Mouse (Mus musculus): ENCODE measurements around the gene Rbm38. TPM values are rescaled to one million over a fixed set of nuclear protein-coding genes. Genes with fewer than 3 reads are reported as not detected.

Gene Rbm38
- polyA plus RNA-seq, 1 experiment, result 219 TPM

DNA sequence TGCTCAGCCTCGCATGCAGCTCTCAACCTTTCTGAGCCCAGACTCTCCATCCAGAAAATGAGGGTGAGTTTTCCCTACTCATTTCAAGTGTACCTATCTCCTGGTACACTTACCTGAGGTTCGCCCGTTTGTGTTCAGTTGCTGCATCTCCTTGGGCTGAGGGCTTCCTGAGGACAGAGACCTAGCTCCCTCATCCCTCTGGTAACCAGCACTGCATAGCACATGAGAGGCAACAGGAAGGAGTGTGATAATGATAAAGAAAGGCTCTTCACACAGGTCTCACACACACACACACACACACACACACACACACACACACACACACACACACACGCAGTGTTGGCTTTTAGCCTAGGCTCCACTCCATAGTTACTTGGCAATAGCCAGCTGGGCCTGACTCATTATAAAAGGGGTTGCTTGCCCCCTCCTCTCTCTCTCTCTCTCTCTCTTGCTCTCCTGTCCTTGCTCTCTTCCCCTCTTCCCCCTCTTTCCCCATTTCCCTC, 42.1 kb upstream of the Rbm38 start:
- H3K4me3 ChIP-seq (replicated peaks; ENCODE audit: control insufficient read depth, low read depth, low read length), result no peak overlapping the region
- H3K27ac ChIP-seq (ENCODE audit: control insufficient read depth, insufficient read depth, low read depth, low read length, poor library complexity), result peak overlapping the region; percentile 68
- TF ChIP-seq POLR2A (IDR thresholded peaks at IDR 0.05; ENCODE audit: borderline replicate concordance, control insufficient read depth, low read depth, low read length) (no peak), CTCF (IDR thresholded peaks at IDR 0.05; ENCODE audit: control insufficient read depth, insufficient read depth, low read length) (no peak)
- peaks cover 1% of the 10 kb centered on the region; the same call in 1 of the 2 replicates for H3K4me1 ChIP-seq (ENCODE audit: control insufficient read depth, insufficient read depth, low read length)
- WGBS, result 33% methylated on average over 4 of the region's 4 CpGs

DNA sequence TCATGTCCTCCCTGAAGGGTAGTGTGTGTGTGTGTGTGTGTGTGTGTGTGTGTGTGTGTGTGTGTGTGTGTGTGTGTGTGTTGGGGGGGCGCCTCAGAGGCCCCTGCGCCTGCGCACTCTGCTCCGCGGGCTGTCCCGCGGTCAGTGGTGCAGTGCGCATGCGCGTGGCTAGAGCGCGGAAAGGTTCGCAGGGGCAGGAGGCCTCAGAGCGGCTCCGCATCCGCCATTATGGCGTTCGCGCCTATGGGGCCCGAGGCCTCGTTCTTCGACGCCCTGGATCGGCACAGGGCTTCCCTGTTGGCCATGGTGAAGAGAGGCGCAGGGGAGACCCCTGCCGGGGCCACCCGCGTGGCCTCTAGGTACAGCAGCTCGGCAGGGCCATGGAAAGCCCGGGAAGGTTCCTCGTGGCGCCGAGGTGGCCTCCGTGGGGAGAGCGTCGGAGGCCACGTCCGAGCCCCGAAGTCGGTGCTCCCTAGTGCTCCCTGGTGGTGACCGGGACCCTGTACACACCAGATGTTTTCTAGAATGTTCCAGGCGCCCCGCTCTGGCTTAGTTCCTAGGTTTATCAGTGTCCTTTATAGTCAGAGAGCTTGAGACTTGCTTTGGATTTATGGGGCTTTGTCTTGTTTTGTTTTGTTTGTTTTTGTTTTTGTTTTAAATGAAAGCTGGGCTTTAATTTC, 40.5 kb upstream of the Rbm38 start:
- no peak overlapping the region for H3K4me3 ChIP-seq (replicated peaks; ENCODE audit: control insufficient read depth, low read depth, low read length)
- no peak for TF ChIP-seq CTCF (IDR thresholded peaks at IDR 0.05; ENCODE audit: control insufficient read depth, insufficient read depth, low read length)
- TF ChIP-seq POLR2A (IDR thresholded peaks at IDR 0.05; ENCODE audit: borderline replicate concordance, control insufficient read depth, low read depth, low read length), result no peak
- WGBS, result 93% methylated on average over 41 of the region's 43 CpGs
- H3K4me1 ChIP-seq (ENCODE audit: control insufficient read depth, insufficient read depth, low read length), result peaks cover 1% of the 10 kb centered on the region; the same call in 1 of the 2 replicates
- H3K27ac ChIP-seq (ENCODE audit: control insufficient read depth, insufficient read depth, low read depth, low read length, poor library complexity), result no peak overlapping the region

DNA sequence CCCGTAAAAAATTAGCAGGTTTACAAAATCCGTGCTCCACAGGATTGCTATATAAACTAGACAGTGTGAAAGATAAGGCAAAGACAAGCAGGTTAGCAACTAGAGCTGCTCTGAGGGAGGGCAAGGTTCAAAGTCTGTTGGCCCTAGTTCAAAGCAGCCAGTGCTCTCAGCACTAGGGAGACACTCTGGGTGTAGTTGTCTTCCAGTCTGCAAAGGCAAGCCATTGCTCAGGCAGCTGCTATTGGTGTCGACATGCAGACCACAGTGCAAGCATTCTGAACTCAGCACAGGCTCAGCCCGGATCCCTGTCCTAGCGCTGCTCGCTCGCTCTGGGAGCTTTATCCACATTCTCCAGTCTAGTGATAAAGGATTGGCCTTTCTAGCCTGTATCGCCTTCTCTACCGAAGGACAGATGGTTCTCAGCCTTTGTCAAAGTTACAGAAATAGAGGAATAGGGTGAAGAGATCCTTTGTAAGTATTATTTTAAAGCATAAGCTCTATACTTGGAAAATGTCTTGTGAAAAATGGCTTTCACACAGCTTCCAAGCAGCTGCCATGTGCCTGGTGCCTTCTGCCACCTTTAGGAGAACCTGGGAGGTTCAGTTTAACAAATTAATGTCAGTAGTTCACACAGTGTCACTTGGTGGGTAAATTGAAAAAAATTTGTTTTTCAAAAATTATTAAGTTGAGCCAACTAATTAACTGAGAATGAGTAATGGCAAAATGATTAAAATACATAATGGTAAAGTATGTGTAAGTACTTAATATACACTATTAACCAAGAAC, 37.3 kb upstream of the Rbm38 start:
- 87% methylated on average over 9 of the region's 9 CpGs for WGBS
- TF ChIP-seq POLR2A (IDR thresholded peaks at IDR 0.05; ENCODE audit: borderline replicate concordance, control insufficient read depth, low read depth, low read length) (no peak), CTCF (IDR thresholded peaks at IDR 0.05; ENCODE audit: control insufficient read depth, insufficient read depth, low read length) (no peak)

DNA sequence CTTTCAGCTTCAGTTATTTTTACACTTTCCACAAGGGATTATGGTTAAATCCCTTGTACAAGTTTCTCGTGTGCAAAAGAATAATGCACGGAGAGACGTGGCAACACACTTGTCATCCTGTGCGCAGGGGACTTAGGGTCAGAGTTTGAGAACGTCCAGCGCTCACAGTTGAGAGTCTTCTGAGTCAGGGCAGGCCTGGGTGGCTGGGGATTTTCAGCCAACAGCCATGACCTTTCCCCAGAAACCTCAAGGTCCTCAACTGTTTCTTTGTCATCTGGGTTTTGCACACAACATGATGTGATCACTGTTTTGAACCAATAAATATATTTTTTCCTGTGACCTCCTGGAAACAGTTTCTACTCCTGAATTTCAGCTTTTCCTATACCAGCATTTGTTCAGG, 30.1 kb upstream of the Rbm38 start:
- TF ChIP-seq POLR2A (IDR thresholded peaks at IDR 0.05; ENCODE audit: borderline replicate concordance, control insufficient read depth, low read depth, low read length), result no peak
- TF ChIP-seq CTCF (IDR thresholded peaks at IDR 0.05; ENCODE audit: control insufficient read depth, insufficient read depth, low read length), result no peak
- no peak overlapping the region for H3K4me3 ChIP-seq (replicated peaks; ENCODE audit: control insufficient read depth, low read depth, low read length)
- no peak overlapping the region for H3K27ac ChIP-seq (ENCODE audit: control insufficient read depth, insufficient read depth, low read depth, low read length, poor library complexity)
- 87% methylated on average over 6 of the region's 6 CpGs for WGBS
- H3K4me1 ChIP-seq (ENCODE audit: control insufficient read depth, insufficient read depth, low read length), result no peaks in the 10 kb centered on the region

More for the DNA sequence above, 37.3 kb upstream of the Rbm38 start:
- no peak overlapping the region for H3K27ac ChIP-seq (ENCODE audit: control insufficient read depth, insufficient read depth, low read depth, low read length, poor library complexity)
- H3K4me3 ChIP-seq (replicated peaks; ENCODE audit: control insufficient read depth, low read depth, low read length), result no peak overlapping the region
- H3K4me1 ChIP-seq (ENCODE audit: control insufficient read depth, insufficient read depth, low read length), result peaks cover 1% of the 10 kb centered on the region; the same call in 1 of the 2 replicates

DNA sequence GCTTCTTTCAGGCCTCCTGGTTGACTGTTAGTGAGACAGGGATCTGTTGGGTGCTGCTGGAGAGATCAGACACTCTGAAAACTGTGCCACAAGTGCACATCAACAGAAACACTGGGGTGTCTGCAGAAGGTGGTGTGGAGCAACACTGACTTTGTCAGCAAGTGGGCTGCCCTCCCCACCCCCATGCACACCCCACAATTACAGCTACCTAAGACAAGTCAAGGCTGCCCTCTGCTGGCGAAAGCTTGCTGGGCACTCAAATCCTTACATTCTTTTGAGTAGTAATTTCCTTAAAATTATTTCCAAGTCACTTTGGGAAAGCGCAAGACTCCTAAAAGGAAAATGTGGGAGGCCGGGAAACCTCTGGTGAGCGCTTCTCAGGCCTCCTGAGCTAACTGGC, 24.1 kb upstream of the Rbm38 start:
- no peak overlapping the region for H3K27ac ChIP-seq (ENCODE audit: control insufficient read depth, insufficient read depth, low read depth, low read length, poor library complexity)
- TF ChIP-seq CTCF (IDR thresholded peaks at IDR 0.05; ENCODE audit: control insufficient read depth, insufficient read depth, low read length), result peak; percentile 76
- TF ChIP-seq POLR2A (IDR thresholded peaks at IDR 0.05; ENCODE audit: borderline replicate concordance, control insufficient read depth, low read depth, low read length), result no peak
- H3K4me1 ChIP-seq (ENCODE audit: control insufficient read depth, insufficient read depth, low read length), result peaks cover 3% of the 10 kb centered on the region; the same call in 1 of the 2 replicates
- 12% methylated on average over 4 of the region's 4 CpGs for WGBS
- H3K4me3 ChIP-seq (replicated peaks; ENCODE audit: control insufficient read depth, low read depth, low read length), result no peak overlapping the region

DNA sequence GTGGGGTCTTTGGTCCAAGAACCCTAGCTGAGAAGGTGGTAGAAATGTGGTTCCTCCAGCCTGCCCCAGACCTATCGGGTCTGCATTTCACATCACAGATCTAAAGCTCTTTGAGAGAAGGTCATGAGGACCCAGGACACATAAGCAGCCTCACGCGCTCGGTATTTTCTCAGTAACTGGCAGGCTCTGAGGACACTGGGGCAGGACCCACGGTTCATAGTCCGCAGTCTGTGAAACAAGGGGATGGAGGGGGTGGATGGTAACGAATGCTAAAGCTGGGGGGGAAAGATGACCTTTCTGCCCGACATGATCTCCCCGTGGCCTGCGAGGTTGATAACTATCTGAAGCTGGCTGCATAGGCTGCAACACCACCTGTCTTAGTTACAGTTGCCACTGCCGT, 22.6 kb upstream of the Rbm38 start:
- H3K4me3 ChIP-seq (replicated peaks; ENCODE audit: control insufficient read depth, low read depth, low read length), result no peak overlapping the region
- peaks cover 4% of the 10 kb centered on the region; the same call in 1 of the 2 replicates for H3K4me1 ChIP-seq (ENCODE audit: control insufficient read depth, insufficient read depth, low read length)
- TF ChIP-seq POLR2A (IDR thresholded peaks at IDR 0.05; ENCODE audit: borderline replicate concordance, control insufficient read depth, low read depth, low read length), result no peak
- no peak for TF ChIP-seq CTCF (IDR thresholded peaks at IDR 0.05; ENCODE audit: control insufficient read depth, insufficient read depth, low read length)
- no peak overlapping the region for H3K27ac ChIP-seq (ENCODE audit: control insufficient read depth, insufficient read depth, low read depth, low read length, poor library complexity)
- 78% methylated on average over 11 of the region's 11 CpGs for WGBS

DNA sequence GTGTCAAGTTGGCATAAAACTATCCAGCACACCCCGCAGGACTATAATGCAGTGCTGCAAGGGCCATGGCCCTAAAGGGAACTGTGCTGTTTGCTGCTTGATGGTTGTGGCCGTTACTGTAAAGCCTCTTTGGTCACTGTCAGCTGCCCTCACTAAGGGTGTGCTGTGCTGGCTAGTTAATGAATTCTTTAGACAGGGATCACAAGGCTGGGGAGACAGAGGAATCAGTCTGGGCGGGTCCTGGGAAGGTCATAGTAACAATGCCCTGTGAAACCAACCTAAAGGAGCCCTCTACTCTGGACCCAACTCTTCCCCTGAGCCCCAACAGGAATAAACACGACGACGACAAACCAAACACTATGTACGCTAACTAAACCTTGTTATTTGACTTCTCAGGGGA, 21.8 kb upstream of the Rbm38 start:
- WGBS, result 78% methylated on average over 7 of the region's 7 CpGs
- Histone ChIP-seq H3K4me1 (ENCODE audit: control insufficient read depth, insufficient read depth, low read length) (peaks cover 4% of the 10 kb centered on the region; the same call in 1 of the 2 replicates), H3K27ac (ENCODE audit: control insufficient read depth, insufficient read depth, low read depth, low read length, poor library complexity) (no peak overlapping the region), H3K4me3 (replicated peaks; ENCODE audit: control insufficient read depth, low read depth, low read length) (no peak overlapping the region)
- TF ChIP-seq POLR2A (IDR thresholded peaks at IDR 0.05; ENCODE audit: borderline replicate concordance, control insufficient read depth, low read depth, low read length), result no peak
- no peak for TF ChIP-seq CTCF (IDR thresholded peaks at IDR 0.05; ENCODE audit: control insufficient read depth, insufficient read depth, low read length)

DNA sequence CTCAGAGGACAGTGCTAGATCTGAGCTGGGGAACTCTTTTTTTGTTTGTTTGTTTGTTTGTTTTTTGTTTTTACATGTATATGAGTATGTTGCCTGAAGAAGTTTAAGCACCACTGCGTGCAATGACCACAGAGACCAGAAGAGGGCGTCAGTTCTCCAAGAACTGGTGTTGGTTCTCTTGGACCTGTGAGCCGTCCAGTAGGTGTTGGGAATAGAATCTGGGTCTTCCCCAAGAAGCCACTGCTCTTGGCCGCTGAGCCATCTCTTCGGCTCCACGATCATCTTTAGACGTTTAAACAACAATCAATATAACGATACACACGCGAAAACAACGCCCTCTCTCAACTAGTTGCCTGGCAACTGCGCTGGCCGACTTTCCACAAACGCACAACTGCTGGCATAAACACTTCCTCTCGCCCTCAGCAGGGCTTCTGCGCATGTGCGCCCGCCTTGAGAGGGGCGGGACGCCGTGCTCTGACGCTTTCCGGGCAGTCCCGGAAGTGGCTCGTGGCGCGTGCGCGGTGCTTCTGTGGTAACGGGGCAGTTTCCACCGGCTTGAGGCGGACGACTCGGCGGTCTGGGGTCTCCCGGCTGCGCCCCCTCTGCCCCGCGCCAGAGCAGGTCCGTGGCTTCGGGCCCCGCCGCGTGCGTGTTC, 20.5 kb upstream of the Rbm38 start, which contains the start of gene Rae1:
Rae1 (plus strand) TSS at position 488 of the 655 bp plus-strand sequence.
- under 1% methylated on average over 45 of the region's 45 CpGs for WGBS
- peaks cover 4% of the 10 kb centered on the region; the same call in 1 of the 2 replicates for H3K4me1 ChIP-seq (ENCODE audit: control insufficient read depth, insufficient read depth, low read length)
- peak within 1 kb of the TSS; percentile 92 for H3K4me3 ChIP-seq (replicated peaks; ENCODE audit: control insufficient read depth, low read depth, low read length)
- peak within 1 kb of the TSS; percentile 94 for H3K27ac ChIP-seq (ENCODE audit: control insufficient read depth, insufficient read depth, low read depth, low read length, poor library complexity)
- TF ChIP-seq POLR2A (IDR thresholded peaks at IDR 0.05; ENCODE audit: borderline replicate concordance, control insufficient read depth, low read depth, low read length) (peak; percentile 69; the same call in 1 of the 2 replicates), CTCF (IDR thresholded peaks at IDR 0.05; ENCODE audit: control insufficient read depth, insufficient read depth, low read length) (peak; percentile 79)

All from bone marrow, adult 2 months (tissue).